Mouse (Mus musculus) retina, postnatal 7 days (tissue): ENCODE data around the gene Skint11.
"Not testable (repeated sequence)": the region's sequence is repeated elsewhere in the genome, so short reads cannot be mapped to it uniquely, and the experiment has no call there.

Source experiments
- DNase-seq: peaks from one replicate; pipeline ENCODE4 v3.0.0-alpha.2; 2012; ENCODE audit warnings: low read depth, low spot score

Gene Skint11

GRCm38 (mm10) chr4:114163084-114163483 is at the start of gene Skint11:
Skint11 (plus strand) TSS chr4:114163384.
- no peak for DNase-seq

GRCm38 (mm10) chr4:114161149-114161548 is 2.0 kb upstream of the Skint11 start:
- no peak for DNase-seq

- DNase-seq = not testable (repeated sequence)
These were observed 9.7 kb downstream of the Skint11 start for GRCm38 (mm10) chr4:114172898-114173297.

- DNase-seq = not testable (repeated sequence)
These were observed 93.7 kb downstream of the Skint11 start for GRCm38 (mm10) chr4:114256906-114257305.
